13 mouse cellular contexts compared by ENCODE assay signal in the genomic region with DNA sequence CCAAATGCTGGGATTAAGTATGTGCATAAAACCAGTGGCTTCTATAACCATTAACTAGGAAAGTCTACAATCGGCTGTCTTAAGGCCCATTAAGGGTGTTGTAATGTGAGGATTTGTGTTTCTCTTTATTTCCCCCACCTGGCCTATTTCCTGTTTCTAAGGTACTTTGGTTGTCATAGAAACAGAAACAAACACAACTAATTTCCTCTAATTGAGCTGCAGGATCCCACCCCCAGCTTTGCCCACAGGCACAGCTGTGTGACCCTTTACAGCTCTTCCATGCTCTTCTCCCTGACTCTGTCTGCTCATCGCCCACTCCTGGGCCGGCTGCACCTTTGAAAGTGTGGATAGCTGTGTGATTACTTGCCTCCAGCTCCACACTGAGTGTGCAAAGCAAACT. TPM values are rescaled to one million over a fixed set of nuclear protein-coding genes. Genes with fewer than 3 reads are reported as not detected.
A peak's percentile ranks its signal among the peaks of the same experiment; 100 is the strongest.
DNase-seq lines count a peak whose midpoint lies in the region; ATAC-seq and TF ChIP-seq lines count a peak whose summit lies in the region.
"Had no signal": no experiment of that assay in that cellular context is flagged by ENCODE, and none has a peak within 500 bp of the region (broad histone marks: within the 10 kb centered on the region; RNA-seq: fewer than 3 reads in every experiment).

No protein-coding gene starts in this region.

- peak overlapping the region; percentile 19; the same call in 1 of the 2 replicates for H3K4me2 ChIP-seq in liver, postnatal 0 days (ENCODE audit: low read depth, low read length)
- H3K4me2 ChIP-seq in liver, embryonic 11.5 days = no peak overlapping the region
- H3K4me2 ChIP-seq in intestine, postnatal 0 days (replicated peaks; ENCODE audit: low read depth) = peak overlapping the region; percentile 48

- DNase-seq in liver, postnatal 0 days = no peak
- DNase-seq in liver, embryonic 11.5 days (ENCODE audit: low spot score) = no peak
- DNase-seq in thymus, postnatal 0 days (ENCODE audit: low spot score) = peak; percentile 83
- no peak for DNase-seq in heart, embryonic 10.5 days (ENCODE audit: low spot score)
- no peak for DNase-seq in heart, adult 9 months (ENCODE audit: low spot score in 2 of 2)
- no peak for DNase-seq in MN1 (ENCODE audit: low spot score)
- DNase-seq: cerebellum, adult 8-10 months; heart, adult 18-20 months had no signal

- no peaks in the 10 kb centered on the region for H3K27me3 ChIP-seq in liver, postnatal 0 days (ENCODE audit: insufficient read depth, low read length)
- H3K27me3 ChIP-seq in liver, embryonic 11.5 days (replicated peaks; ENCODE audit: control insufficient read depth, insufficient read depth, low read length) = no peaks in the 10 kb centered on the region
- no peaks in the 10 kb centered on the region for H3K27me3 ChIP-seq in intestine, postnatal 0 days (replicated peaks; ENCODE audit: control insufficient read depth, insufficient read depth, low read length)
- H3K27me3 ChIP-seq in heart, embryonic 10.5 days (ENCODE audit: insufficient read depth, poor library complexity, severe bottlenecking) = no peaks in the 10 kb centered on the region

- no peak overlapping the region for H3K4me3 ChIP-seq in liver, postnatal 0 days (ENCODE audit: low read depth, low read length)
- H3K4me3 ChIP-seq in liver, embryonic 11.5 days (ENCODE audit: low read depth, low read length) = no peak overlapping the region
- no peak overlapping the region for H3K4me3 ChIP-seq in intestine, postnatal 0 days (ENCODE audit: low read depth, low read length)
- no peak overlapping the region for H3K4me3 ChIP-seq in heart, embryonic 10.5 days
- H3K4me3 ChIP-seq: erythroblast, embryonic 14.5 days; myocyte had no signal

- no peak for TF ChIP-seq EP300 in liver, postnatal 0 days (IDR thresholded peaks at IDR 0.05; ENCODE audit: low read depth)

- no peak overlapping the region for H3K9ac ChIP-seq in liver, postnatal 0 days (replicated peaks)
- H3K9ac ChIP-seq in liver, embryonic 11.5 days (ENCODE audit: low read depth, low read length) = no peak overlapping the region
- H3K9ac ChIP-seq in intestine, postnatal 0 days (ENCODE audit: low read depth, low read length) = no peak overlapping the region

- no peaks in the 10 kb centered on the region for H3K36me3 ChIP-seq in liver, postnatal 0 days (replicated peaks; ENCODE audit: insufficient read depth, low read length)
- no peaks in the 10 kb centered on the region for H3K36me3 ChIP-seq in liver, embryonic 11.5 days (ENCODE audit: control insufficient read depth, insufficient read depth, low read length)
- H3K36me3 ChIP-seq in intestine, postnatal 0 days (ENCODE audit: control insufficient read depth, insufficient read depth) = no peaks in the 10 kb centered on the region
- no peaks in the 10 kb centered on the region for H3K36me3 ChIP-seq in heart, embryonic 10.5 days

- peak overlapping the region; percentile 73 for H3K27ac ChIP-seq in liver, postnatal 0 days (ENCODE audit: low read depth)
- H3K27ac ChIP-seq in liver, embryonic 11.5 days (ENCODE audit: low read depth, low read length) = no peak overlapping the region
- H3K27ac ChIP-seq in intestine, postnatal 0 days (ENCODE audit: low read depth, low read length) = peak overlapping the region; percentile 42; the same call in 1 of the 2 replicates
- H3K27ac ChIP-seq in heart, embryonic 10.5 days = no peak overlapping the region
- H3K27ac ChIP-seq: hindbrain, postnatal 0 days had no signal

- 56% methylated on average over 3 of the region's 3 CpGs for WGBS in liver, postnatal 0 days (ENCODE audit: insufficient replicate concordance)
- WGBS in liver, embryonic 11.5 days = 58% methylated on average over 3 of the region's 3 CpGs
- 14% methylated on average over 3 of the region's 3 CpGs for WGBS in intestine, postnatal 0 days
- WGBS in heart, embryonic 10.5 days = 61% methylated on average over 3 of the region's 3 CpGs

- peaks cover 21% of the 10 kb centered on the region for H3K4me1 ChIP-seq in liver, postnatal 0 days (ENCODE audit: insufficient read depth)
- peaks cover 11% of the 10 kb centered on the region for H3K4me1 ChIP-seq in liver, embryonic 11.5 days (replicated peaks; ENCODE audit: control insufficient read depth, insufficient read depth, low read length)
- 0 out of 2 replicates have a peak, but pooled peaks cover 5% of the 10 kb centered on the region for H3K4me1 ChIP-seq in intestine, postnatal 0 days (replicated peaks; ENCODE audit: control insufficient read depth, insufficient read depth, low read length)
- H3K4me1 ChIP-seq in heart, embryonic 10.5 days = peaks cover 13% of the 10 kb centered on the region

- ATAC-seq in liver, postnatal 0 days = no peak
- no peak for ATAC-seq in liver, embryonic 11.5 days (replicated peaks; ENCODE audit: low FRiP score)
- peak; percentile 81 for ATAC-seq in activated CD4-positive, CD25-positive, alpha-beta regulatory T cell, adult 4 months
- peak; percentile 77 for ATAC-seq in intestine, postnatal 0 days
- ATAC-seq: hindbrain, postnatal 0 days had no signal

- H3K9me3 ChIP-seq in liver, postnatal 0 days (ENCODE audit: low read length) = peaks cover 4% of the 10 kb centered on the region; the same call in 1 of the 2 replicates
- H3K9me3 ChIP-seq in liver, embryonic 11.5 days (ENCODE audit: control insufficient read depth, low read length) = peaks cover 6% of the 10 kb centered on the region; the same call in 1 of the 2 replicates
- H3K9me3 ChIP-seq in intestine, postnatal 0 days (ENCODE audit: control insufficient read depth) = peaks cover 4% of the 10 kb centered on the region; the same call in 1 of the 2 replicates
- H3K9me3 ChIP-seq in heart, embryonic 10.5 days = no peaks in the 10 kb centered on the region

- TF ChIP-seq CTCF in liver, postnatal 0 days (IDR thresholded peaks at IDR 0.05; ENCODE audit: low read depth) = no peak
- TF ChIP-seq CTCF in intestine, postnatal 0 days (IDR thresholded peaks at IDR 0.05; ENCODE audit: low read depth) = no peak

RNA-seq across cellular contexts. Expression of a gene that starts 19.7 kb away (rescaled TPM):
- polyA plus RNA-seq in liver, postnatal 0 days (2015; fragmentation: Nextera tagmentation; extraction: Ambion mirVana) = 0.32 and 0.55 TPM in 2 replicates
- 0.47 TPM in 1 of 2 replicates, not detected in the other for polyA plus RNA-seq in liver, embryonic 11.5 days (2014; fragmentation: Nextera tagmentation; extraction: Ambion mirVana)
- polyA plus RNA-seq in activated CD4-positive, CD25-positive, alpha-beta regulatory T cell, adult 4 months (2017; shearing (Covaris generic)) = 10 to 100 TPM; 49.2 to 80.2 TPM
- 0.21 and 0.25 TPM in 2 replicates for polyA plus RNA-seq in intestine, postnatal 0 days (2015; fragmentation: Nextera tagmentation; extraction: Ambion mirVana)
- polyA plus RNA-seq in thymus, postnatal 0 days (2015; fragmentation: Nextera tagmentation; extraction: Ambion mirVana) = 1.4 and 1.5 TPM in 2 replicates
- not detected in 2 replicates for polyA plus RNA-seq in heart, embryonic 10.5 days (2016; fragmentation: Nextera tagmentation; extraction: Ambion mirVana)
- polyA plus RNA-seq: erythroblast, embryonic 14.5 days; hindbrain, postnatal 0 days had no signal

RNA-seq across cellular contexts. Expression of a gene that starts 23.3 kb away (rescaled TPM):
- polyA plus RNA-seq in liver, postnatal 0 days (2015; fragmentation: Nextera tagmentation; extraction: Ambion mirVana) = 5.3 and 6.3 TPM in 2 replicates
- 8.4 and 10.2 TPM in 2 replicates for polyA plus RNA-seq in liver, embryonic 11.5 days (2014; fragmentation: Nextera tagmentation; extraction: Ambion mirVana)
- 10 to 100 TPM; 54.3 to 76.5 TPM for polyA plus RNA-seq in activated CD4-positive, CD25-positive, alpha-beta regulatory T cell, adult 4 months (2017; shearing (Covaris generic))
- polyA plus RNA-seq in intestine, postnatal 0 days (2015; fragmentation: Nextera tagmentation; extraction: Ambion mirVana) = 7.3 and 9.5 TPM in 2 replicates
- polyA plus RNA-seq in thymus, postnatal 0 days (2015; fragmentation: Nextera tagmentation; extraction: Ambion mirVana) = 22.2 and 29.5 TPM in 2 replicates
- 12.6 and 12.7 TPM in 2 replicates for polyA plus RNA-seq in heart, embryonic 10.5 days (2016; fragmentation: Nextera tagmentation; extraction: Ambion mirVana)

Comparison
In these comparisons a context has a peak if more than half of its experiments do, and no peak if none do; other contexts are left out.
1. H3K27ac ChIP-seq: peak in liver, postnatal 0 days (single experiment) and intestine, postnatal 0 days (single experiment); none in liver, embryonic 11.5 days (single experiment) and heart, embryonic 10.5 days (single experiment).
2. ATAC-seq: peak in activated CD4-positive, CD25-positive, alpha-beta regulatory T cell, adult 4 months (single experiment) and intestine, postnatal 0 days (single experiment); none in liver, postnatal 0 days (single experiment) and liver, embryonic 11.5 days (single experiment).
3. RNA of a gene that starts 19.7 kb away (polyA plus RNA-seq): 49.2 to 80.2 TPM in activated CD4-positive, CD25-positive, alpha-beta regulatory T cell, adult 4 months; 1.4 to 1.5 TPM in thymus, postnatal 0 days, 0.32 to 0.55 TPM in liver, postnatal 0 days, 0.21 to 0.25 TPM in intestine, postnatal 0 days, not detected in heart, embryonic 10.5 days and 0.47 TPM in liver, embryonic 11.5 days; every median in the first group is over 10 times any median in the second.